Mouse (Mus musculus) CD4-positive, CD25-positive, alpha-beta regulatory T cell, adult 2 months (primary cell): ENCODE measurements around the gene Deaf1.
"Not testable (repeated sequence)": the region's sequence is repeated elsewhere in the genome, so short reads cannot be mapped to it uniquely, and the experiment has no call there.

Experiments used
- DNase-seq: peaks from one replicate; pipeline ENCODE4 v3.0.0-alpha.2; 2012; ENCODE audit warnings: low read depth, low spot score

Deaf1 gene

GRCm38 (mm10) chr7:141264041-141264700 is 63.3 kb downstream of the Deaf1 start:
- DNase-seq: no peak

GRCm38 (mm10) chr7:141263640-141264039 is 63.9 kb downstream of the Deaf1 start:
- no peak for DNase-seq

- no peak for DNase-seq
These were observed 66.0 kb downstream of the Deaf1 start for GRCm38 (mm10) chr7:141261480-141261879.

GRCm38 (mm10) chr7:141256159-141256558 is 71.3 kb downstream of the Deaf1 start:
- no peak for DNase-seq

- DNase-seq: not testable (repeated sequence)
These were observed 77.0 kb downstream of the Deaf1 start for GRCm38 (mm10) chr7:141250486-141250885.
